ENCODE assay signal across 8 mouse cellular contexts in genomic region chr1:165771491-165771897, GRCm38 (mm10). TPM values are rescaled to one million over a fixed set of nuclear protein-coding genes. Genes with fewer than 3 reads are reported as not detected.
DNase-seq lines count a peak whose midpoint lies in the region; ATAC-seq and TF ChIP-seq lines count a peak whose summit lies in the region.

No protein-coding gene starts in this region.

- no peak overlapping the region for H3K27ac ChIP-seq in embryonic facial prominence, embryonic 10.5 days (replicated peaks)
- H3K27ac ChIP-seq in midbrain, postnatal 0 days (ENCODE audit: low read depth, low read length) = no peak overlapping the region

- peak; percentile 46; the same call in 1 of the 2 replicates for ATAC-seq in midbrain, postnatal 0 days (ENCODE audit: low FRiP score)

- DNase-seq in 3T3-L1 (ENCODE audit: low read depth, low spot score) = peak; percentile 67
- DNase-seq in adrenal gland, postnatal 10 days = peak; percentile 87
- peak; percentile 86 for DNase-seq in embryonic facial prominence, embryonic 10.5 days (ENCODE audit: low spot score)
- peak; percentile 78 to 88 for DNase-seq in heart, adult 18-20 months
- peak; percentile 79 for DNase-seq in kidney, adult 18-20 months
- peak; percentile 91 for DNase-seq in liver
- peak; percentile 68 for DNase-seq in midbrain, postnatal 0 days (ENCODE audit: low spot score)
- peak; percentile 69 to 81 for DNase-seq in spleen, postnatal 14 days (ENCODE audit: low spot score in 2 of 2)

- 3% methylated on average over 12 of the region's 12 CpGs for WGBS in embryonic facial prominence, embryonic 10.5 days
- 2% methylated on average over 12 of the region's 12 CpGs for WGBS in midbrain, postnatal 0 days

- H3K9me3 ChIP-seq in embryonic facial prominence, embryonic 10.5 days = no peaks in the 10 kb centered on the region
- no peaks in the 10 kb centered on the region for H3K9me3 ChIP-seq in midbrain, postnatal 0 days (ENCODE audit: low read length)

- peaks cover 24% of the 10 kb centered on the region for H3K4me1 ChIP-seq in embryonic facial prominence, embryonic 10.5 days
- no peaks in the 10 kb centered on the region for H3K4me1 ChIP-seq in midbrain, postnatal 0 days (ENCODE audit: insufficient read depth, low read length)

- no peak overlapping the region for H3K4me2 ChIP-seq in midbrain, postnatal 0 days (ENCODE audit: low read depth, low read length, poor library complexity, severe bottlenecking)

- no peak overlapping the region; the same call in 1 of the 2 replicates for H3K4me3 ChIP-seq in embryonic facial prominence, embryonic 10.5 days
- no peak overlapping the region for H3K4me3 ChIP-seq in midbrain, postnatal 0 days (ENCODE audit: low read depth, low read length)

- peak; percentile 89 for TF ChIP-seq CTCF in midbrain, postnatal 0 days (IDR thresholded peaks at IDR 0.05)

- no peak overlapping the region for H3K9ac ChIP-seq in midbrain, postnatal 0 days (replicated peaks; ENCODE audit: low read length, poor library complexity, severe bottlenecking)

- peaks cover 17% of the 10 kb centered on the region for H3K27me3 ChIP-seq in embryonic facial prominence, embryonic 10.5 days (replicated peaks; ENCODE audit: low read depth, poor library complexity, severe bottlenecking)
- no peaks in the 10 kb centered on the region for H3K27me3 ChIP-seq in midbrain, postnatal 0 days (ENCODE audit: insufficient read depth, low read length)

- peaks cover 11% of the 10 kb centered on the region; the same call in 1 of the 2 replicates for H3K36me3 ChIP-seq in embryonic facial prominence, embryonic 10.5 days (replicated peaks)
- H3K36me3 ChIP-seq in midbrain, postnatal 0 days (ENCODE audit: insufficient read depth, low read length) = no peaks in the 10 kb centered on the region

RNA-seq across cellular contexts. Expression of gene Creg1, which starts 7.9 kb away (rescaled TPM):
- total RNA-seq in adrenal gland, postnatal 10 days (2021) = 10 to 100 TPM; 51.2 TPM
- polyA plus RNA-seq in embryonic facial prominence, embryonic 10.5 days (2016; fragmentation: Nextera tagmentation; extraction: Ambion mirVana) = 32.4 and 40.5 TPM in 2 replicates
- total RNA-seq in heart, adult 18-20 months (2021) = 10 to 100 TPM; 88.6 to 92.2 TPM
- 21.3 and 22.7 TPM in 2 replicates for total RNA-seq in midbrain, postnatal 0 days (2014; rRNA removed)
- polyA plus RNA-seq in midbrain, postnatal 0 days (2015; fragmentation: Nextera tagmentation; extraction: Ambion mirVana) = 47.0 and 49.1 TPM in 2 replicates

RNA-seq across cellular contexts. Expression of gene Cd247, which starts 17.0 kb away (rescaled TPM):
- 1 to 10 TPM; 3.2 to 4.5 TPM for total RNA-seq in adrenal gland, postnatal 10 days (2021)
- polyA plus RNA-seq in embryonic facial prominence, embryonic 10.5 days (2016; fragmentation: Nextera tagmentation; extraction: Ambion mirVana) = 1.6 and 1.7 TPM in 2 replicates
- 1 to 10 TPM in 1 of 2 experiments, under 1 TPM in 1; 0.37 to 2.1 TPM for total RNA-seq in heart, adult 18-20 months (2021)
- total RNA-seq in midbrain, postnatal 0 days (2014; rRNA removed) = 0.66 TPM in 1 of 2 replicates, not detected in the other
- polyA plus RNA-seq in midbrain, postnatal 0 days (2015; fragmentation: Nextera tagmentation; extraction: Ambion mirVana) = 0.59 and 0.83 TPM in 2 replicates
